Mouse (Mus musculus): ENCODE measurements at regions not wholly inside any gene's neighbourhood (a gene's known extent, or its start where the extent isn't known, plus 50 kb on each side); places are given as distances from the start of the nearest gene placed in this dataset.

DNA sequence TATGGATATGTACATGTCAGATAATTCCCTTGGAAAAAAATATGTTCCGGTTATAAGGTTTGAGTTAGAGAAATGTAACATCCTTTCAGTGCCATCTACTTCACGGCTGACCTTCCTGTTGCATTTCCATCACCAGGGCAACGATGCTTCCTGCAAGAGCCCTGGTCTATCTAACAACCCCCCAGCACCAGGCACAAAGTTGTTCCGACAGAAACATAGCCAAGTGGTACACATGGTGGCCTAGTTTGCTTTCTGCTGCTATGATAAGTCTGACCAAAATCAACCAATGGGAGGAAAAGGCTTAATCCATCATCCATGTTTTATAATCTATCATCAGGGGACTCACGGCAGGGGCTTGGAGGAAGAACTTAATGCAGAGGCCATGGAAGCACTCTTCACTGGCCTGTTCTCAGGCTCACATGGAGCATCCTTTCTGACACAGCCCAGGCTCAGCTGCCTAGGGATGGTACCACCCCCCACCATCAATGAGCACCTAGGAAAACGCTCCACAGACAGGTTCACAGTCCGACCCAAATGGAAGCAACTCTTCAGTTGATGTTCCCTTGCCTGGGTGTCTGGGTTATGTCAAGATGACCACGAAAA lies 372.2 kb downstream of the Cbln4 start:
- no peaks in the 10 kb centered on the region for H3K27me3 ChIP-seq (ENCODE audit: insufficient read depth, low read length)
- ATAC-seq (ENCODE audit: insufficient read depth) (no peak), DNase-seq (no peak)
- no peaks in the 10 kb centered on the region for H3K4me1 ChIP-seq (ENCODE audit: insufficient read depth)
- WGBS: 69% methylated on average over 8 of the region's 8 CpGs
- H3K4me2 ChIP-seq: no peak overlapping the region
- H3K27ac ChIP-seq (ENCODE audit: low read depth): no peak overlapping the region
- H3K36me3 ChIP-seq (ENCODE audit: insufficient read depth): no peaks in the 10 kb centered on the region
- no peak for TF ChIP-seq CTCF (IDR thresholded peaks at IDR 0.05; ENCODE audit: low read depth)
- no peaks in the 10 kb centered on the region for H3K9me3 ChIP-seq (ENCODE audit: low read depth, low read length)
- no peak overlapping the region for H3K4me3 ChIP-seq (ENCODE audit: low read depth, low read length)
- no peak overlapping the region for H3K9ac ChIP-seq

GRCm38 (mm10) chr2:171668791-171669645 lies 374.2 kb downstream of the Cbln4 start:
- Histone ChIP-seq H3K9me3 (ENCODE audit: low read depth, low read length) (no peaks in the 10 kb centered on the region), H3K27ac (ENCODE audit: low read depth) (no peak overlapping the region), H3K4me3 (ENCODE audit: low read depth, low read length) (no peak overlapping the region), H3K36me3 (ENCODE audit: insufficient read depth) (no peaks in the 10 kb centered on the region), H3K4me2 (no peak overlapping the region), H3K9ac (no peak overlapping the region), H3K4me1 (ENCODE audit: insufficient read depth) (no peaks in the 10 kb centered on the region), H3K27me3 (ENCODE audit: insufficient read depth, low read length) (no peaks in the 10 kb centered on the region)
- 38% methylated on average over 4 of the region's 4 CpGs for WGBS
- TF ChIP-seq CTCF (IDR thresholded peaks at IDR 0.05; ENCODE audit: low read depth): no peak
- ATAC-seq (ENCODE audit: insufficient read depth) (no peak), DNase-seq (no peak)

DNA sequence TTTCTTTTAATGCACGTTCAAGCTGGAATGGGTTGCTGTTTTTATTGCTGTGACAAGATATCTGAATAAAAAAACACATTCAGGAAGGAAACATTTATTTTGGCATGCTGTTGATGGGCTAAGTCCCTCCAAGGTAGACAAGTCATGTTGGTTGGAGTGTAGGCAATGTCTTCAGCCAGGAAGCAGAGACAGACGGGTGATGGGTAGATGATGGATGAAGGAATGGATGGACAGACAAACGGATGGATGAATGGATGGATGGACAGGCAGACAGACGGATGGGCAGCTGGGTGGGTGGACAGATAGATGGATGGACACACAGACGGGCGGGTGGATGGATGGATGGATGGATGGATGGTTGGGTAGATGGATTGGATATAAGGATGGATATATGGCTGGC lies 380.7 kb downstream of the Cbln4 start:
- no peak overlapping the region for H3K4me2 ChIP-seq
- ATAC-seq (ENCODE audit: insufficient read depth): no peak
- no peaks in the 10 kb centered on the region for H3K4me1 ChIP-seq (ENCODE audit: insufficient read depth)
- H3K4me3 ChIP-seq (ENCODE audit: low read depth, low read length): no peak overlapping the region
- TF ChIP-seq CTCF (IDR thresholded peaks at IDR 0.05; ENCODE audit: low read depth): no peak
- H3K9ac ChIP-seq: no peak overlapping the region
- WGBS: 91% methylated on average over 6 of the region's 6 CpGs
- H3K9me3 ChIP-seq (ENCODE audit: low read depth, low read length): no peaks in the 10 kb centered on the region
- no peaks in the 10 kb centered on the region for H3K36me3 ChIP-seq (ENCODE audit: insufficient read depth)
- H3K27me3 ChIP-seq (ENCODE audit: insufficient read depth, low read length): no peaks in the 10 kb centered on the region
- no peak for DNase-seq
- no peak overlapping the region for H3K27ac ChIP-seq (ENCODE audit: low read depth)

DNA sequence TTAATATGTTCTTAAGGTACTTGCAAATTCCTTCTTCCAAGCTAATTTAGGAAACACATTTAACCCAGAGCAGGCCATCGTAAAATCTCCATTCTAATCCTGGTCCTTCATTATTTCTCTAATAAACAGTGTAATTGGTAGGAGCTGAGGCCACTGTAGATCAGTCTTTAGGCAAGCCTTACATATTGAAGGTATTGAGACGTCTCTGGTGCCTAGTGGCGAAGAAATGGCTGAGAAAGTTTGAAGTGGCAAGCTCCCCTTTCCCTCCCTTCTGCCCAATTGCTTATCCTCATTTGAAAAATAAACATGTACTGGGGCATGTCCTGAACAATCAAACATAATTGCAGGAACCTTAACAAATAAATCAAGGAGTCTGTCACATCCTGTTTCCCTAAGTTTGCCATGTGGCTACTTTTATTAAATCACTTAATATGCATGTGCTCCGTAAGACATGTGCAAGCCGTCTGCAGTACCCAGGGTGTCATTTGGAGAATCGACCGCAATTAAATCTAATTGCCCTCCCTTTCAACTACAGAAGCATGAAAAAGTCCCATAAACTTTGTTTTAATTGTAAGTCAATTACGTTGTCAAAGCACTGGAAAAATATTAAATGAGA lies 381.3 kb downstream of the Cbln4 start:
- Histone ChIP-seq H3K36me3 (ENCODE audit: insufficient read depth) (no peaks in the 10 kb centered on the region), H3K9me3 (ENCODE audit: low read depth, low read length) (no peaks in the 10 kb centered on the region), H3K9ac (no peak overlapping the region), H3K27me3 (ENCODE audit: insufficient read depth, low read length) (no peaks in the 10 kb centered on the region), H3K4me1 (ENCODE audit: insufficient read depth) (no peaks in the 10 kb centered on the region), H3K27ac (ENCODE audit: low read depth) (no peak overlapping the region), H3K4me3 (ENCODE audit: low read depth, low read length) (no peak overlapping the region), H3K4me2 (no peak overlapping the region)
- no peak for TF ChIP-seq CTCF (IDR thresholded peaks at IDR 0.05; ENCODE audit: low read depth)
- ATAC-seq (ENCODE audit: insufficient read depth) (no peak), DNase-seq (no peak)
- WGBS: 69% methylated on average over 8 of the region's 8 CpGs

DNA sequence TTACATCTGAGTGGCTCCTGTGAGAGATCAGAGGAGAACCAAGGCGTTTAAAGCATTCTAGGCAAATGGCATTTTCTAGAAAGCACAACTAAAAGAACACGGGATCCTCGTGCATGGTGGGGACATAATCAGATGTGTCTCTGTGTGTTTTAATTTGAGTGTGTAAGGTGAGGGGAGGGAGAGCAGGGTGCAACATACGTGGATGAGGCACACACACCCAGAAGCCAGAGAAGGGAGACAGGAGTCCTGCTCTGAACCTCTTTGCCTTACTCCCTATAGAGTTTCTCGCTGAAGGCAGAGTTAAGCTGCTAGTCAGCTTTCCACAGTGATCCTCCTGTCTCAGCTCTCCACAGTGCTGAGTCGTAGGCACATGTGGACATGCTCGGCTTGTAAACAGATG lies 386.1 kb downstream of the Cbln4 start:
- no peak for TF ChIP-seq CTCF (IDR thresholded peaks at IDR 0.05; ENCODE audit: low read depth)
- Histone ChIP-seq H3K9ac (no peak overlapping the region), H3K9me3 (ENCODE audit: low read depth, low read length) (no peaks in the 10 kb centered on the region), H3K4me2 (no peak overlapping the region), H3K36me3 (ENCODE audit: insufficient read depth) (no peaks in the 10 kb centered on the region), H3K27me3 (ENCODE audit: insufficient read depth, low read length) (no peaks in the 10 kb centered on the region), H3K4me1 (ENCODE audit: insufficient read depth) (no peaks in the 10 kb centered on the region), H3K27ac (ENCODE audit: low read depth) (no peak overlapping the region), H3K4me3 (ENCODE audit: low read depth, low read length) (no peak overlapping the region)
- 49% methylated on average over 7 of the region's 7 CpGs for WGBS
- no peak for ATAC-seq (ENCODE audit: insufficient read depth)
- no peak for DNase-seq

- no peak overlapping the region for H3K4me2 ChIP-seq
- no peaks in the 10 kb centered on the region for H3K36me3 ChIP-seq (ENCODE audit: insufficient read depth)
- no peak for TF ChIP-seq CTCF (IDR thresholded peaks at IDR 0.05; ENCODE audit: low read depth)
- no peak for ATAC-seq (ENCODE audit: insufficient read depth)
- DNase-seq: no peak
- WGBS: 76% methylated on average over 4 of the region's 4 CpGs
- H3K4me3 ChIP-seq (ENCODE audit: low read depth, low read length): no peak overlapping the region
- H3K4me1 ChIP-seq (ENCODE audit: insufficient read depth): no peaks in the 10 kb centered on the region
- H3K9me3 ChIP-seq (ENCODE audit: low read depth, low read length): no peaks in the 10 kb centered on the region
- no peak overlapping the region for H3K9ac ChIP-seq
- no peak overlapping the region for H3K27ac ChIP-seq (ENCODE audit: low read depth)
- H3K27me3 ChIP-seq (ENCODE audit: insufficient read depth, low read length): no peaks in the 10 kb centered on the region
Measured at GRCm38 (mm10) chr2:171641730-171642129, 401.5 kb downstream of the Cbln4 start.

- Histone ChIP-seq H3K36me3 (ENCODE audit: insufficient read depth) (no peaks in the 10 kb centered on the region), H3K4me1 (ENCODE audit: insufficient read depth) (no peaks in the 10 kb centered on the region), H3K9me3 (ENCODE audit: low read depth, low read length) (no peaks in the 10 kb centered on the region), H3K4me3 (ENCODE audit: low read depth, low read length) (no peak overlapping the region), H3K27ac (ENCODE audit: low read depth) (no peak overlapping the region), H3K4me2 (peak overlapping the region; percentile 0), H3K9ac (no peak overlapping the region), H3K27me3 (ENCODE audit: insufficient read depth, low read length) (no peaks in the 10 kb centered on the region)
- WGBS: 56% methylated on average over 9 of the region's 9 CpGs
- DNase-seq (no peak), ATAC-seq (ENCODE audit: insufficient read depth) (no peak)
- TF ChIP-seq CTCF (IDR thresholded peaks at IDR 0.05; ENCODE audit: low read depth): no peak
Measured at GRCm38 (mm10) chr2:171640478-171640877, 402.8 kb downstream of the Cbln4 start.
